Mouse (Mus musculus) heart, adult 18-20 months (tissue): ENCODE measurements around the gene Atp8b4. TPM values are rescaled to one million over a fixed set of nuclear protein-coding genes. Genes with fewer than 3 reads are reported as not detected.

Experiments
- DNase-seq, 2 experiments: peaks; one replicate each; pipeline ENCODE4 v3.0.0; 2021 to 2022; ENCODE audit warnings: mixed read lengths in 1 of 2
- total RNA-seq, 2 experiments: library from RNA; stranded (reverse); gene quantifications; 2 replicates each; pipeline ENCODE4 v1.2.3; 2021

Gene Atp8b4
- total RNA-seq, 2 experiments from 2014 or later = 0.32 to 0.82 TPM

DNA sequence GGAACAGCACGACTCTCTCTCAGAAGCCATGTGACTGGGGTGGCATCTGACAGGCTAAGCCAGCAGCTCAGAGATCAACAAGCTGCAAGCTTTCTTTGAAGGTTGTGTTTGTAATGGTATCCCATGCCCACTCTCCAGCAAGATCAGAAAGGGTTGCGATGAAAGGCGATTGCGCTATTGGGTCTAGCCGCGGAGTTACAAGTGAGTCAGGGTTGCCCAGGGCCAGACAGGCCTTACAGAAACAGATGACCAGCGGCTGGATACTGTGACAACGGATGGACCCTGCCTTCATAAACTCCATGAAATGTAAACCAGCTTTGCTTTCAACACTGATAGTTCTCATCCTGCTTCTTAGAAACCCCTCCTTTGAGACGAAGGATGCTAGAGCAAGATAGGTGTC, 66.2 kb downstream of the Atp8b4 start:
- no peak for DNase-seq

DNA sequence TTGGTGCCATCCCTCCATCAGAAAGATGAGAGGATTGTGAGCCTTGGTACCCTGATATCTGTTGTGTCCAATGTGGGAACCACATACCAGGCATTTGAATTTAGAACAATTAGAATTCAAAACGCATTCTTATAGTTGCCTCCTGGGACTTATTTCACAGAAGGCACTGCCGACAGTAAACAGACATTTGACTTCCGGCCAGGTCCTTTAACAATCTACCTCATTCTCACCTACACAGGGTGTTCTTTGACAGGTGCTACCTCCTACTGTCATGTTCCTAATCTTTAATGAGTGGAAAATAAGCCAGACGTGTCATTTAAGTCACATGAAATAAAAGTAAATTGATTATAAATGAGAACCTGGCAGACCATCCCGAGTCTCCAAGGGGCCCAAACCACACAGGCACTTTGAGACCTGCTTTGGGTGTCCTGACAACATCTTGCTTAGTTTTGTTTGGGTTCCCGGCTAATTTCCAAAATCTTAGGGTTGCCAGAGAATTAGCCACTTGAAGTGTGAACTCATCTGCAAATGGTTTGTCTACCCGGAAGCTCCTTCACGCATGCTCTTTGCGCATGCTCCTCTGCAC, 67.9 kb downstream of the Atp8b4 start:
- DNase-seq = no peak

DNA sequence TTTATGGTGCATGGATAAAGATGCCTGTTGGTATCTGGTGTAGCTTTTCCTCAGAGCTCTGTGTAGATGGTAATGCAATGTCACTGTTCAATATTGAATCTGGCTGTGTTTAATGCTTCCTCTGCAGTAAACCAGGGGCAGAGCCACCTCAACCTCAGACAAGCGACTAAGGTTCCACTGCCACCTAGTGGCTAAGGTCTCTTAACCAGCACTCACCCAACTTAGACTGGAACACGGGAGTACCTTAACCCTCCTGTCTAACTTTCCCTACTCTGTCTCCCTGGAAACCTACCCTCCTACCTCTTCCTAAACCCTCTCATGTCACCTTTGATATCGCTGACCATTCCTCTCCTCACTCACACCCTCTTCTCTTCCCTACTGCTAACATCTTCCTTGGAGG, 71.2 kb downstream of the Atp8b4 start:
- peak; percentile 52 to 72 for DNase-seq

DNA sequence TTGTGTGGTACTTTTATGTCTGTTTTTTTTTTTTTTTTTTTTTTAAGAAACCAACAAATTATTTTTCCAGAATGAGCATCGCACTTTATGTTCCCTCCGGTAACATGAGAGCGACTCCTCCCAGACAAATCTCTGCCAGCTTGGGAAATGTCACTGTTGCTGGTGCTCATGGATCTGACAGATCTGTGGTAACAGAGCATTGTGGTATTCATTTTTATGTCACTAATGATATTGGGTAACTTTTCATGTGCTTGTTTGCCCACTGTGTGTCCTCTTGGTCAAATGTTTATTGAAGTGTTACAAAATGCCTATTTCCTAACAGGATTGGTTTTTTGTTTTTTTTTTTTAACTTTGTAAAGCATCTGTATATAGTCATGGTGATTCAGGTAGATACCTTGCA, 75.3 kb downstream of the Atp8b4 start:
- no peak for DNase-seq

DNA sequence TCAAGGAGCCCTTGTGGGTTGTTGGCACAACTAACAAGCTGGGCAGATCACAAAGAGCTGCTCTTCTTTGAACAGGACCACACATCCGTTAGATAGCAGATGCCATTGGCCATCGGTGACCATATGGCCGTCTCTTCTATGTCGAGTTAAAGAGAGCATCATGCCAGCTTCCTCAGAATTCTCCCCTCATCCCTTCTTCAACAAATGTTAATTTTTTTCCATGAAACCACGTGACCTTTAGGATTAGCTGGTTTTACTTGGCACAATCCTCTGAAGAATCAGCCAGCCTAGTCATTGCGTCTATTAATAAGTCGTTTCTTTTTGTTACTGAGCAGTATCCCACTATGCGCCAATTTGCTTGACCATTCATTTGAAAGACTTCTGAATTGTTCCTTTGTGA, 75.8 kb downstream of the Atp8b4 start:
- no peak for DNase-seq

DNA sequence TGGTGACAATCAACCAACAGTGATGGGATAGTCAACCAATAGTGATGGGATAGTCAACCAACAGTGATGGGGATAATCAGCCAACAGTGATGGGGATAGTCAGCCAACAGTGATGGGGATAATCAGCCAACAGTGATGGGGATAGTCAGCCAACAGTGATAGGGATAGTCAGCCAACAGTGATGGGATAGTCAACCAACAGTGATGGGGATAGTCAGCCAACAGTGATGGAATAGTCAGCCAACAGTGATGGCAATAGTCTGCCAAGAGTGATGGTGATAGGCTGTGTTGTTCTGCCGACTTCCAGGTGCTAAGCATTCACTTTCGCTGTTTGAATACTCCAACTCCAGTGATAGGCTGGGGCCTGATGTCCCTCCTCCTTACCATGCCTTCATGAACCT, 79.6 kb downstream of the Atp8b4 start:
- DNase-seq = no peak

DNA sequence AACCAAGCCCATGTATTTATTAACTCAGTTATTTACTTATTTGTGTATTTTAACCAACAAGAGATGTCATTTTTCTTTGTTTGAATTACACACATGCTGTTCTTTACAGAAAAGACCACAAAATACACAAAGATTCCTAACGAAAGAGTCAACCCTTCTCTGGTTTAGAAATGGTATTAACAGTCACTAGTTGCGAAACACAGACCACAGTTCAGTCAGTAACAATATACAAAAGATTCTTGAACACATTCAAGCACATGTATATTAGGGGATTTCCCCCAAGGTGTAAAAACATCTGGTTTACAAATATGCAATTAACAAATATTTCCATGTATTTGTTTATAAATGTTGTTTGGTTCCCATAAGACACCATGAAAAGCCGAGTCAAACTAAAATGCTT, 81.6 kb downstream of the Atp8b4 start:
- DNase-seq = no peak

DNA sequence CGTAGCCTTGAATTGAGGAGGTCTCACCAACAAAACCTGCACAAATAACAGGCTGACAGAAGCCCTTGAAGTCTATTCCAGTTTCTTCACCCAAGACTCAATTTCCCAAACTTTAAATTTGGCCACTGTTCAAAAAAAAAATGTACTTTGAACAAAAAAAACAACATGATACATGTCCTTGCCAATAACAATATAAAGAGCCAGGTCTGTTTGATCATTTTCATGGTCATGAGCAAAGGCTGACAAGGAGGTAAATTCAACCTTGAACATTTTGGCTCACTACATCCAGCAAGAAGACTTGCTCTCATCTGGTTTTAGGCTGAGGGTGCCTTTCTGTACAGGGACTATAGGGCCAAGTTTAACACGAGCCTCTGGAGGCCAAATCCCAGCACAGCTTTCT, 83.7 kb downstream of the Atp8b4 start:
- no peak for DNase-seq

DNA sequence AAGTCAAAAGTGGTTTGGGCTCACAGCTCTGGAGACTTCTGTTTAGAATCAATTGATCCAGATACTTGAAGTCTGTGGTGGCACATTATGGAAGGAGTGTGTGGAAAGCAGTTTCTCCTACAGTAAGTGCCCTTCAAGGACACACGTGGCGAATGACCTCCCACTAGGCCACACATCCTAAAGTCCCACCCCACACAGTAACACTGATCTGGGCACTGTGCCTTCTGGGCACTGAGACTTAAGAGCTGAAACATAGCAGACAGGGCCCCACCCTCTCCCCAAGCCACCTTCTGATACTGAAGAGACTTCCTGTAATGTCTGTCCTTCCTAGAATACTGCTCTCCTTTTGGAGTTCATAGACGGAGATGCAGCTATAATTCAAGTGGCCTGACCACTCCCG, 84.5 kb downstream of the Atp8b4 start:
- no peak for DNase-seq

DNA sequence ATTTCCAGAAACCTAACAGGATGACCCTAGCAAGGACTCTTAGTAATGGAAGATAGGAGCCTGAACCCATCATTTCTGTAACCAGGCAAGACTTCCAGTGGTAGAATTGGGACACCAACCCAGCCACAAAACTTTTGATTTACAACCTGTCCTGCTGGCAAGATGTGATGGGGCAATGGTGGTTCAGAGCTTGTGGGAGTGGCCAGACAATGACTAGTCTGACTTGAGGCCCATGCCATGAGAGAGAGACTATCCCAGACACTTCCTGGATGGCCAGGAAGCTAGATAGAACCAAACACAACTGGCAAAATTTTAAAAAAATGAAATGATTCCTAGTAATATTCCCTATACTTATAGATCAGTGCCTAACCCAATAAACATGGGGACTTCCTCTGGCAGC, 87.7 kb downstream of the Atp8b4 start:
- no peak for DNase-seq

DNA sequence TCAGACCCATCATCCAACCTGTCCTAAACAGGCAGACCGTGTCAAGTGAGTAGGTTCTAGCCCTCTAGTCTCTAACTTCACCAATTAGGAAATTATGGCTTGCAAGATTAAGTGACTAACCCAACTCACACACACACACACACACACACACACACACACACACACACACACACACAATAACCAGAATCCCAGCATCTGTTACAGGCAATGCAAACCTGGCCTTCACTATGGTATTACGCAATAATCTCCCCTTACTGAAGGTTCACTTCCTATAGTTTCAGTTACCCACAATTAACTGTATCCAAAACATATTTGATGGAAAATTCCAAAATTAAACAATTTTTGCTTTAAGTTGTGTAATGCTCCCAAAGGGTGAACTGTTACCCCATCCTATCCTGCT, 101.0 kb downstream of the Atp8b4 start:
- DNase-seq = no peak

DNA sequence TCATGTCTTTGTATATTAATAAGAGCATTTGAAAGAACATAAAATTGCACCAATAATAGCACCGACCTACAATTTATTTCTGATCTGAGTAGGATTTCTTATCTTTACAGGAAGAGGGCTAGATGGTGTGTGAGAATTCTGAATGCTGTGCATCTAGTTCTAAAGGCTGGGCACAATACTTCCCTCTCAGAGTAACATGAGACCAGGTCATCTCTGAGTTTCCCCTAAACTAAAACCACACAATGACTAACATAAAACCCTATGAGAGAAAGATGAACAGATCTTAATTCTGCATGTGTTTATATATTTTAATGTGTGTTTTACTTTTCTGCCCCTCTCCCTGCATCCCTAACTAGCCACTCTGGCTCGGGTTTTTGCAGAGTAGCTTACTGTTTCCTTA, 101.5 kb downstream of the Atp8b4 start:
- no peak for DNase-seq

DNA sequence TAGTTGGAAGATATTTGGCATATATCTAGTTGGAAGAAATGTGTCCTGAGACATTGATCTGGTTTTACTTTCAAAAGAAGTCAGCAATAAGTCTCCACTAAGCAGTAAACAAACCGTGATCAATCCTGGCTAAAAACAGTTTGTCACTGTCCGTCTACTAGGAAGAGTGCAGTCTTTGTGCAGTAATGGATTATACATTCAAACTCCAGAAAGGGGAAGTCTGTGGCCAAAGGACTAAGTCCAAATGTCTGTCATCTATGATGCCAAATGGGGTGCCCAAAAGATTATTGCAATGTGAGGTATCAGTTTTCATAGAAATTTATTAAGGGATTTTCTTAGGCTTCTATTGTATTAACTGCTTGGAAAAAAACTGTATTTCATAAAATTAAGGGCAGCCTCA, 102.3 kb downstream of the Atp8b4 start:
- DNase-seq = no peak

DNA sequence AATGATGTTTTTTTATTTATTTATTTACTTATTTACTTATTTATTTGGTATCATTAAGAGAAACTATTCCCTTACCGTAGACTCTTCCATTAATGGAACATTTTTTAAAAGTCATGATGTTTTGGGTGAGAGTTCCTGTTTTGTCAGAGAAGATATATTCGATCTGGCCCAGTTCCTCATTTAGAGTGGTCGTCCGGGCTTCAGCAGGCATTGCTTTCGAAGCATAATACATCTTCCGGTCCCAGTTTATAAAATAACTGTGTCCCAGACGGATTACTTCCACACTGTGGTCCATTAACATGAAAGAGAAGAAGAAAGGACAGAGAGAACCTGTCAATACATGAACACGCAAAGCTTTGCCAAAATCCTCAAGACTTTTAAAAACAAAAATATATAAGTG, 103.0 kb downstream of the Atp8b4 start:
- no peak for DNase-seq

DNA sequence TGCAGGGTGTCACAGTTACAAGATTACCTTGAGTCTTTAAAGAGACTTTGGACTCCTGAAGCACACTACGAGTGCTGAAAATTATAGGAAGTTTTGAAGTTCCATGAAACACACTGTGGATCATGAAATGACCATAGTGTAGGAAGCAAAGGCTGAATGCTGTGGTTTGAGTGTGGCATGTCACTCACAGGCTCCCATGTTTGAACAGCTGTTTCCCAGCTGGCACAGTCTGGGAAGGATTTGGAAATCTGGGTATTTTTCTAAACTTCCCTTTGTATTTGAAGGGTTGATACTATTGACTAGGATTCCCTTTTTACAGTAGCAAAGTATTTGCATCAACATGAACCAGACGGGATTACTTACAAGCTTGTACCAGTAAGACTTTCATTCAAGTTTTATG, 105.5 kb downstream of the Atp8b4 start:
- no peak for DNase-seq

DNA sequence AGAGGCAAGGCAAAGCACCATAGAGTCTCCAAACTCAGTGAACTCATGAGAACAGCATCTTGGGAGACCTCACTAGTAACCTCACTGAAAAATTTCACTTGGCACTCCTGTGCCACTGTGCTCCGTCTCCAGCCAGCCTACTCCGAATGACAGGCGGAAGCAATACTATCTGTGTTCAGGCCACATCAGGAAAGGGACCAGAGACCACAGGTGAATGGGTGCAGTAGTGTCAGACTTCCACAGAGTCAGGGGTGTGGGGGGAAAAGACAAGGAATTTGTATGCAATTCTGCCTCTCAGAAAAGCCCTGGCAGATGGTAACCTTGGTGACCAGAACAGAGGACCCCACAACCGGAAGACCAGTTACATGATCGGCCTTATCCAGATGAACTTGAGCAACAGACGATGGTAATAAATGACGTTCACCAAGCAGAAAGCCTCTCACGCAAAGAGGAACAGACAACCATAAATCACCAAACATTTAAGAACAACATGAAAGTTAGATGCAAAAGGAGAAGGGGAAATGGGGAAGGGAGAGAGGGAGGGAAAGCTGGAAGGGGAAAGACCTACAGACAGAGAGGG, 112.9 kb downstream of the Atp8b4 start:
- DNase-seq = no peak

DNA sequence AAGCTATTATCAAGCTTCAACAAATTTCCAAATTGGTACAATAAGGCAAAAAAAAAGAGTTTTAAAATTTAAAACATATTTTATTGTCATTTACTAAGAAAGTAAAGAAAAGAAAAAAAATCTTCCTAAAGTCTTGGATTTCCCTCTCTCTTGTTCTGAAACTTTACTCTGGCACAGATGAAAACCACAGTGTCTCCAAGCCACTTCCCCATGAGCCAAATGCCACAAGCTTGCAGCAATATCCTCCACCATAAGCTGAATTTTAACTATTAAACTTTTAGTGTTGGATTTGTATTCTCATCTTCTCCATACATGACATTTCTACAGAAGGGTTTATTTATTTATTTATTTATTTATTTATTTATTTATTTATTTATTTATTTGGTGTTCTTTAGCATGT, 114.4 kb downstream of the Atp8b4 start:
- DNase-seq = no peak

DNA sequence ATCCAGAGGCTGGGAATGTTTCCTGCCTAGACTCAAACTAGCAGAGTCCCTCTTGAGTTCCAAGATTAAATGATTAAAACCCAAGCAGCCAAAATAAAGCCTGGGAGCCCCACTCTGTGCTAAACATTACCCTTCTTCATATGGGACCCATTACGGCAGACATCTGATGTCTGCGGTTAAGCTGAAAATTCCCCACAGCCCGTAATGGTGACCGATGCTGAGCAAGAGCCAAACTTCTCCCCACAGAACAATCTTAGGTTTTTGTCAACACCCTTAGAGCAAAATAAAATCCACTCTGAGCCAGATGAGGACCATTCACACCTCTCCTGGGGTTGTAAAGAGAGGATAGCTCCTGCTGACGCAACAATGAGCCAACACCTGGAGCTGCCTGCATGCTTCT, 120.2 kb downstream of the Atp8b4 start:
- DNase-seq = no peak

DNA sequence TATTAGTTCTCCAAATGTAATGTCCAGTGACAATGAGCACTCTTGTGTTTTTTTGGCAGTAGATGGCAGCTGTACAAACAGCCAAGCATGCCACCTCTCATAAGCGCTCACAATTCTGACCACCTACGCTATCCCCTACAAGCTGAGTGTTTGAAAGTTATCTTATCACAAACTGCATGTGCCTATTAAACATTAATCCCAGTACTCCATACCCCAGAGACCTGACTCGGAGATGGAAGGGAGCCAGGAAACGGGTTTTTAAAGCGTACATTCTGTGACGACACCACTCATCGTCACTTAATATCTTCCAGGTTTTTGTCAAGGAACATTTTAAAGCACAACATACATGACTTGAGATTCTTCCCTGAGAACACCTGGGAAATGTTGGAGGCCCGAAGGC, 128.8 kb downstream of the Atp8b4 start:
- DNase-seq = no peak

DNA sequence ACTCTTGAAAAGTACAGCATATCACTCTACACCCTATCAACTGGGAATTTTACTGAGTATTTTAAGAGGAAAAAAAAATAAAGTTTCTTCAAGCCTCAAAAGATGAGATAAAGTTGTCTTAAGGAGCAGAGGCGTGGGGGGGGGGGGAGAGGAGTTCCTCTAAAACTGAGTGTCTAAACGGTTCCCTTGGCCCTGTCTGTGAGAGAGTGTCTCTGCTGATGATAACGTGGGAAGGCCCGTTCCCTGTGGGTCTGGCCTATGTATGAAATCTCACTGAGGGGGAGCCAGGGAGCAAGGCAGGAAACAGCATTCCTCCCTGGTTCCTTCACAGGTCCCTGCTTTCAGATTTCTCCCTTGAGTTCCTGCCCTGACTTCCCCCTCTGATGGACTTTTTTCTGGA, 130.7 kb downstream of the Atp8b4 start:
- DNase-seq = peak in 1 of 2 experiments; percentile 14

DNA sequence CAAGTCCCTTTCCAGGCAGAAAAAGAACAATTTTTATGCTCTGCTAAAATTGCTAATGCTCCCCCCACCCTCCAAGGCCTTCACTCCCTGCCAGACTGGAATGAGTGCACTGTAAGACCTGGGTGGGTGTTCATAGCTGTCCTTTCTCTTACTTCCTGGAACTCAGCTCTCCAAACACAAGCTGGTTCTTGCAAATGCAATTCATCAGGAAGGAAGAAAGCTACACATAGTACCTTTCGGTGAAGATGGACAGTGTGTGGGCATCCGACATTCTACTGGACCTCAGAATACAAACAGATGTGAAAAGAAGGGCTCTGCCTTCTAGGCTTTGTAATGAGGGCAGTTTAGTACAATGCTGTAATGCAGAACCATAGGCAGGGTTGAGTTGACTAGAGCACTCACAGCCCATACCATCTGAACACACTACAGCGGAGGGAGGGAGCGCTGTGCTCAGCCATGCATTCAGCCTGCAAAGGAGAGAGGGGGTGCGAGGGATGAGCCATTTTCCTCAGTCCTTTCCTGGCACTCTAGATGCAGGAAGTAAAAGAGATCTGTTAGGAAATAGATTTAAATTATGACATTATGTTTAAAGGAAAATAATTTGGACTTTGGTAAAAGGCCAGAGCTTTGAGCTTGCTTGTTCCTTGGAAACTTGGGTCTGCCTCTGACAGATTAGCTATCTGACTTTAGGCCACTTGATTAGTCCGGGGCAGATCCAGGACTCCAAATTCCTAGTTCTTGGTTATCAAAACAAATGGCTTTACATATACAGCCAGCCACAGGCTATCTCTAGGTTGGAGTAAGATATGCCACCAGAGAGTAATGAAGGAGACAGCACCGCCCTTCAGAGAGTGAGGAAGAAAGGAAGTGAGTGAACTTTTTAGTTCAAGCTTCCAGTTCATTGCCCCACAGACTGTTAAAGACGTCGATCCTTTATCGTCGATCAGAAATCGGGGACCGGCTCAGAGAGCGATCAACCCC, 136.4 kb downstream of the Atp8b4 start:
- DNase-seq = no peak

DNA sequence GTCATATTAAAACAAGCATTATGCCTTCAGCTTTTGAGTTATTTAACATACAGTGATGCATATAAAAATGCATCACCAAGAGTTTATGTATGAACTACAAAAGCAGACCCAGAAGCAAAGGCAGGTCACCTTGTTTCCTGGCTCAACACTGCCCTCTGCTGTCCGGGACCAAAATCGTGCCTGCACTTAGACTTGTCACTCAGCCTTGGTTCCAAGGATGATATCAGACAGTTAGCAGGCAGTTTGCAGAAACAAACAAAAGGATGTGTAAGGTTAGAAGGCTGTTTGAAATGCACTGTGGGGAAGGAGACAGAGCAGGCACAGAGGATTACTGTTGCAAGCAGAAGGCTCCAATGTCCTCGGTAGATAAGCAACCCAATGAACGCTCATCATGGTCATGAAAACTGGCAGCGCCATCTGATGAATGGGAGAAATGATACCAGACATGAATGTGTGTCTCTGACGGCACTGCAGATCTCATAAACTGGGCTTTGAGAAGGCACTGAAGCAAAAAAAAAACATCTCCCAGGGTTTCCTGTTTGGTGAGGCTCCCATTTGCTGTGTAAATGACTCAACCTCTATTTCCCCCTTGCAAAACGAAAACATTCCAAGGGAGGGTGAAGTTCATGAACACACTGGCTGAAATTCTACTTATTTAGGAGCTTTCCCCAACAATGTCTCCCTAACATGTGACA, 137.3 kb downstream of the Atp8b4 start:
- DNase-seq = peak; percentile 78 to 92
